Mouse (Mus musculus) lung, adult 18-20 months (tissue): Measurements from ENCODE around the gene Mettl22.

Source experiments
- DNase-seq, 2 experiments: peaks; one replicate each; pipeline ENCODE4 v3.0.0; 2022; ENCODE audit warnings: mixed read lengths in 2 of 2

The Mettl22 gene

GRCm38 (mm10) chr16:8513236-8513906 is 42.8 kb downstream of the Mettl22 start, which contains the start of gene Abat:
Gene Abat, plus strand, starts transcription at chr16:8513429.
- peak; percentile 91 to 94 for DNase-seq

GRCm38 (mm10) chr16:8514180-8514579 is 43.6 kb downstream of the Mettl22 start:
- no peak for DNase-seq

GRCm38 (mm10) chr16:8520525-8520924 is 49.9 kb downstream of the Mettl22 start:
- DNase-seq = no peak

- no peak for DNase-seq
These were observed 50.7 kb downstream of the Mettl22 start for GRCm38 (mm10) chr16:8521322-8521721.

- peak; percentile 18 for DNase-seq
These were observed 53.0 kb downstream of the Mettl22 start for GRCm38 (mm10) chr16:8523480-8524144.

GRCm38 (mm10) chr16:8524163-8524847 is 53.7 kb downstream of the Mettl22 start:
- no peak for DNase-seq

GRCm38 (mm10) chr16:8525293-8525692 is 54.7 kb downstream of the Mettl22 start:
- DNase-seq = no peak

- no peak for DNase-seq
These were observed 55.3 kb downstream of the Mettl22 start for GRCm38 (mm10) chr16:8525877-8526276.

GRCm38 (mm10) chr16:8529389-8529788 is 58.8 kb downstream of the Mettl22 start:
- DNase-seq = no peak

GRCm38 (mm10) chr16:8530018-8530417 is 59.4 kb downstream of the Mettl22 start:
- no peak for DNase-seq

- DNase-seq = no peak
These were observed 61.9 kb downstream of the Mettl22 start for GRCm38 (mm10) chr16:8532461-8532860.

GRCm38 (mm10) chr16:8532894-8533293 is 62.3 kb downstream of the Mettl22 start:
- DNase-seq = no peak

- no peak for DNase-seq
These were observed 62.9 kb downstream of the Mettl22 start for GRCm38 (mm10) chr16:8533477-8533876.

GRCm38 (mm10) chr16:8534466-8535200 is 64.0 kb downstream of the Mettl22 start:
- no peak for DNase-seq

- DNase-seq = no peak
These were observed 64.8 kb downstream of the Mettl22 start for GRCm38 (mm10) chr16:8535411-8535810.

GRCm38 (mm10) chr16:8539150-8539865 is 68.7 kb downstream of the Mettl22 start:
- no peak for DNase-seq
